Mouse (Mus musculus) MEL (cell line): ENCODE data around the gene Pde6d. TPM values are rescaled to one million over a fixed set of nuclear protein-coding genes. Genes with fewer than 3 reads are reported as not detected.
A peak's percentile ranks its signal among the peaks of the same experiment; 100 is the strongest.

Source experiments
- DNase-seq: peaks from one replicate; pipeline ENCODE4 v3.0.0; 2011; ENCODE audit warnings: low read depth, low spot score
- H3K27ac ChIP-seq: 2 replicates; pipeline ENCODE4 v1.5.1; 2012; ENCODE audit warnings: low read depth, mild to moderate bottlenecking, control low read depth, low read length, moderate library complexity; ENCODE audit not compliant: control insufficient read depth
- H3K27me3 ChIP-seq, 2 experiments: fragments of 150-350 bp in 1 of 2; sonication (generic) in 1 of 2; 2 replicates each; pipeline ENCODE4 v1.6.1; 2012; ENCODE audit warnings: low read length in 2 of 2, mild to moderate bottlenecking in 2 of 2, improper control_type of control experiment in 1 of 2, moderate library complexity in 1 of 2; ENCODE audit not compliant: insufficient read depth in 2 of 2, control insufficient read depth in 1 of 2
- H3K36me3 ChIP-seq, 2 experiments: 2 replicates each; pipeline ENCODE4 v1.6.1; 2012 to 2014; ENCODE audit warnings: low read length in 2 of 2, improper control_type of control experiment in 1 of 2, inconsistent platforms in 1 of 2, mild to moderate bottlenecking in 1 of 2; ENCODE audit not compliant: insufficient read depth in 2 of 2, control insufficient read depth in 1 of 2
- H3K4me1 ChIP-seq, 2 experiments: fragments of 150-350 bp in 1 of 2; sonication (generic) in 1 of 2; 2 replicates each; pipeline ENCODE4 v1.6.1; 2012; ENCODE audit warnings: low read length in 2 of 2, improper control_type of control experiment in 1 of 2, mild to moderate bottlenecking in 1 of 2; ENCODE audit not compliant: insufficient read depth in 2 of 2, control insufficient read depth in 1 of 2
- H3K4me3 ChIP-seq, 2 experiments: fragments of 150-350 bp in 1 of 2; sonication (generic) in 1 of 2; 2 replicates each; pipeline ENCODE4 v1.5.1; 2012; ENCODE audit warnings: low read depth in 2 of 2, low read length in 2 of 2, mild to moderate bottlenecking in 2 of 2, moderate library complexity in 2 of 2, control low read depth in 1 of 2, improper control_type of control experiment in 1 of 2; ENCODE audit not compliant: control insufficient read depth in 1 of 2, insufficient read depth in 1 of 2
- H3K79me2 ChIP-seq: 2 replicates; pipeline ENCODE4 v1.6.1; 2012; ENCODE audit warnings: mild to moderate bottlenecking, low read length, moderate library complexity; ENCODE audit not compliant: control insufficient read depth, poor library complexity, insufficient read depth
- H3K9ac ChIP-seq: 2 replicates; pipeline ENCODE4 v1.6.1; 2012; ENCODE audit warnings: low read depth, mild to moderate bottlenecking, control low read depth, low read length, moderate library complexity; ENCODE audit not compliant: control insufficient read depth, poor library complexity, severe bottlenecking
- H3K9me3 ChIP-seq: fragments of 150-350 bp; sonication (generic); replicated peaks from 2 replicates; pipeline ENCODE4 v1.6.1; 2012; ENCODE audit warnings: mild to moderate bottlenecking, low read length, improper control_type of control experiment, moderate library complexity; ENCODE audit not compliant: insufficient read depth
- CTCF ChIP-seq, 3 experiments: IDR thresholded peaks in 2 of 3; conservative IDR thresholded peaks in 1 of 3; 2 replicates each; pipeline ENCODE4 v1.5.1; 2011 to 2012; ENCODE audit warnings: low read length in 3 of 3, low read depth in 2 of 3, mild to moderate bottlenecking in 2 of 3, improper control_type of control experiment in 1 of 3, inconsistent platforms in 1 of 3, mixed read lengths in 1 of 3, moderate library complexity in 1 of 3; ENCODE audit not compliant: control insufficient read depth in 1 of 3, insufficient read depth in 1 of 3, poor library complexity in 1 of 3, severe bottlenecking in 1 of 3
- EP300 ChIP-seq, 2 experiments: IDR thresholded peaks; 2 replicates each; pipeline ENCODE4 v1.6.1; 2011; ENCODE audit warnings: improper control_type of control experiment in 2 of 2, low read length in 2 of 2, low read depth in 1 of 2, mild to moderate bottlenecking in 1 of 2
- HCFC1 ChIP-seq: IDR thresholded peaks from 2 replicates; pipeline ENCODE4 v1.6.1; 2012; ENCODE audit warnings: low read depth, mild to moderate bottlenecking, inconsistent platforms, low read length, improper control_type of control experiment, moderate library complexity
- JUND ChIP-seq: IDR thresholded peaks from 2 replicates; pipeline ENCODE4 v1.6.1; 2011; ENCODE audit warnings: low read depth, mild to moderate bottlenecking, improper control_type of control experiment, low read length
- MAX ChIP-seq: IDR thresholded peaks from 2 replicates; pipeline ENCODE4 v1.6.1; 2011; ENCODE audit warnings: low read length, improper control_type of control experiment
- MXI1 ChIP-seq: IDR thresholded peaks from 2 replicates; pipeline ENCODE4 v1.6.1; 2011; ENCODE audit warnings: mild to moderate bottlenecking, low read depth, low read length, improper control_type of control experiment
- POLR2AphosphoS5 ChIP-seq: IDR thresholded peaks from 2 replicates; pipeline ENCODE4 v1.6.1; 2012; ENCODE audit warnings: low read depth, borderline replicate concordance, mild to moderate bottlenecking, inconsistent platforms, low read length, moderate library complexity, mixed read lengths
- RCOR1 ChIP-seq: IDR thresholded peaks from 2 replicates; pipeline ENCODE4 v1.6.1; 2012; ENCODE audit warnings: low read depth, mild to moderate bottlenecking, inconsistent platforms, low read length, improper control_type of control experiment
- SIN3A ChIP-seq: IDR thresholded peaks from 2 replicates; pipeline ENCODE4 v1.6.1; 2012; ENCODE audit warnings: low read length, improper control_type of control experiment, inconsistent platforms
- SMC3 ChIP-seq: IDR thresholded peaks from 2 replicates; pipeline ENCODE4 v1.6.1; 2011; ENCODE audit warnings: low read depth, low read length, improper control_type of control experiment
- UBTF ChIP-seq: IDR thresholded peaks from 2 replicates; pipeline ENCODE4 v1.6.1; 2012; ENCODE audit warnings: low read depth, mild to moderate bottlenecking, inconsistent platforms, low read length, improper control_type of control experiment, moderate library complexity, borderline replicate concordance; ENCODE audit not compliant: insufficient read depth
- ZNF384 ChIP-seq: IDR thresholded peaks from 2 replicates; pipeline ENCODE4 v1.6.1; 2012; ENCODE audit warnings: low read depth, mild to moderate bottlenecking, inconsistent platforms, low read length, improper control_type of control experiment
- polyA plus RNA-seq, 2 experiments: library from polyadenylated mRNA; stranded (reverse) in 1 of 2; unstranded in 1 of 2; fragments of >175 nt in 1 of 2; fragments of >200 nt in 1 of 2; gene quantifications; 2 replicates each; pipeline versions ENCODE4 v1.2.1 to v1.2.4; 2012; ENCODE audit warnings: low replicate concordance in 2 of 2, low read depth in 1 of 2; ENCODE audit not compliant: insufficient read length in 2 of 2, insufficient read depth in 1 of 2, missing spikeins in 1 of 2
- total RNA-seq: library from RNA; depleted of rRNA; stranded (reverse); fragments of 300-350 nt; gene quantifications from 2 replicates; pipeline ENCODE4 v1.2.3, GENCODE M21; 2012

Gene Pde6d
- total and polyA plus RNA-seq, 3 experiments, result 13.4 to 79.9 TPM; not detected in 1

- DNase-seq, result peak; percentile 58
- Histone ChIP-seq H3K4me3 (no peak overlapping the region), H3K27me3 (no peaks in the 10 kb centered on the region), H3K9me3 (no peaks in the 10 kb centered on the region), H3K9ac (no peak overlapping the region; the same call in 1 of the 2 replicates)
- no peak for TF ChIP-seq JUND
- peak; percentile 65 for TF ChIP-seq HCFC1
- no peak for TF ChIP-seq CTCF (IDR thresholded peaks at IDR 0.05 in 2 of 3, conservative IDR thresholded peaks at IDR 0.05 in 1 of 3; ENCODE audit: control insufficient read depth in 1 of 3, insufficient read depth in 1 of 3, low read depth in 2 of 3, low read length in 3 of 3, poor library complexity in 1 of 3, severe bottlenecking in 1 of 3)
- TF ChIP-seq MAX, result 0 out of 2 replicates have a peak, but pooled peaks have one; percentile 15
- peak; percentile 71 for TF ChIP-seq ZNF384
- TF ChIP-seq SIN3A, result 0 out of 2 replicates have a peak, but pooled peaks have one; percentile 27
- TF ChIP-seq, all 39 proteins: peak for 4
- H3K36me3 ChIP-seq, result peaks cover 0 to 9% of the 10 kb centered on the region in 2 experiments; a peak in 2 of 4 replicates
- peaks cover 6 to 30% of the 10 kb centered on the region in 2 experiments; a peak in 3 of 4 replicates for H3K4me1 ChIP-seq
- H3K27ac ChIP-seq, result no peak overlapping the region; the same call in 1 of the 2 replicates
- no peaks in the 10 kb centered on the region; the same call in 1 of the 2 replicates for H3K79me2 ChIP-seq
These were observed 70.2 kb downstream of the Pde6d start for GRCm38 (mm10) chr1:86512154-86512720.

- Histone ChIP-seq H3K27ac (no peak overlapping the region; the same call in 1 of the 2 replicates), H3K9ac (peak overlapping the region; percentile 17; the same call in 1 of the 2 replicates), H3K4me1 (peaks cover 6 to 38% of the 10 kb centered on the region in 2 experiments; a peak in 3 of 4 replicates), H3K79me2 (no peaks in the 10 kb centered on the region; the same call in 1 of the 2 replicates), H3K9me3 (no peaks in the 10 kb centered on the region), H3K27me3 (no peaks in the 10 kb centered on the region), H3K4me3 (no peak overlapping the region), H3K36me3 (peaks cover 0 to 11% of the 10 kb centered on the region in 2 experiments; a peak in 2 of 4 replicates)
- TF ChIP-seq MXI1 (no peak), SMC3 (no peak), RCOR1 (no peak), SIN3A (no peak), EP300 (IDR thresholded peaks at IDR 0.05; ENCODE audit: low read depth in 1 of 2, low read length in 2 of 2) (no peak)
- DNase-seq, result no peak
These were observed 71.6 kb downstream of the Pde6d start for GRCm38 (mm10) chr1:86510676-86511441.

- Histone ChIP-seq H3K4me1 (peaks cover 7 to 42% of the 10 kb centered on the region in 2 experiments; a peak in 3 of 4 replicates), H3K9me3 (no peaks in the 10 kb centered on the region), H3K79me2 (no peaks in the 10 kb centered on the region; the same call in 1 of the 2 replicates), H3K27ac (no peak overlapping the region), H3K36me3 (peaks cover 0 to 16% of the 10 kb centered on the region in 2 experiments; a peak in 2 of 4 replicates), H3K4me3 (no peak overlapping the region), H3K27me3 (no peaks in the 10 kb centered on the region), H3K9ac (no peak overlapping the region)
- TF ChIP-seq POLR2AphosphoS5 (no peak), ZNF384 (no peak), UBTF (no peak)
- DNase-seq, result no peak
These were observed 72.2 kb downstream of the Pde6d start for GRCm38 (mm10) chr1:86510266-86510665.
